13 mouse cellular contexts compared by ENCODE assay signal in the genomic region with DNA sequence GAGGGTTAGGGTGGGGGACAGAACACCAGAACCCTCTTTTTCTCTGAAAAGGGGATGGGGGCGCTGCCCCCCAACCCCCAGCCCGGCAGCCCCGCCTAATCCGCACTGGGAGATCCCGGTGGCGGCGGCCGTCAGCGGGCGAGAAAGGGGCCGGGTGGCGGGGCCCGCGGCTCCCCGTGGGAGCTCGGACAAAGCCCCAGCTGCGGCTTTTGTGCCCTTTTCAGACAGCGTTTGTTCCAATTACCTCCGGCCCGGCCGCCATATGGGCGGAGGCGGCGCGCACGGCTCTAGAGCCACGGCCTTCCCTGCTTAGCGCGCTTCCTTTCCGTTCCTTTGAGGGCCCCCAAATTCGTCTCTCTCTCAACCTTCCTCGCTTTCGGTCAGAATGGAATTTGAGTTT. TPM values are rescaled to one million over a fixed set of nuclear protein-coding genes. Genes with fewer than 3 reads are reported as not detected.
DNase-seq lines count a peak whose midpoint lies in the region; ATAC-seq and TF ChIP-seq lines count a peak whose summit lies in the region.
"Had no signal": no experiment of that assay in that cellular context is flagged by ENCODE, and none has a peak within 500 bp of the region (broad histone marks: within the 10 kb centered on the region; RNA-seq: fewer than 3 reads in every experiment).

No protein-coding gene starts in this region.

- no peak overlapping the region for H3K27ac ChIP-seq in heart, embryonic 15.5 days
- H3K27ac ChIP-seq in forebrain, embryonic 11.5 days (ENCODE audit: low read depth, low read length) = peak overlapping the region; percentile 84
- H3K27ac ChIP-seq in limb, embryonic 12.5 days = no peak overlapping the region
- no peak overlapping the region for H3K27ac ChIP-seq in small intestine, adult 2 months (ENCODE audit: insufficient read depth, low read depth, low read length)
- H3K27ac ChIP-seq: liver, embryonic 14.5 days had no signal

- H3K9ac ChIP-seq in heart, embryonic 15.5 days = no peak overlapping the region
- peak overlapping the region; percentile 63 for H3K9ac ChIP-seq in forebrain, embryonic 11.5 days (ENCODE audit: low read length)
- H3K9ac ChIP-seq in limb, embryonic 12.5 days (replicated peaks) = no peak overlapping the region
- H3K9ac ChIP-seq: liver, embryonic 14.5 days had no signal

- H3K4me1 ChIP-seq in heart, embryonic 15.5 days (replicated peaks) = peaks cover 31% of the 10 kb centered on the region
- peaks cover 29% of the 10 kb centered on the region for H3K4me1 ChIP-seq in forebrain, embryonic 11.5 days (replicated peaks; ENCODE audit: control insufficient read depth, insufficient read depth, low read length)
- peaks cover 13% of the 10 kb centered on the region for H3K4me1 ChIP-seq in limb, embryonic 12.5 days (replicated peaks)
- H3K4me1 ChIP-seq in small intestine, adult 2 months (ENCODE audit: control insufficient read depth, insufficient read depth, insufficient read length, low read length) = peaks cover 10% of the 10 kb centered on the region
- no peaks in the 10 kb centered on the region; the same call in none of the 2 replicates for H3K4me1 ChIP-seq in lung, adult 2 months (ENCODE audit: control insufficient read depth, insufficient read depth, low read length)

- WGBS in heart, embryonic 15.5 days = under 1% methylated on average over 33 of the region's 33 CpGs
- 0% methylated on average over 31 of the region's 33 CpGs for WGBS in forebrain, embryonic 11.5 days
- under 1% methylated on average over 33 of the region's 33 CpGs for WGBS in limb, embryonic 12.5 days
- 1% methylated on average over 33 of the region's 33 CpGs for WGBS in small intestine, adult 2 months
- WGBS in lung, adult 2 months = 1% methylated on average over 33 of the region's 33 CpGs

- peak overlapping the region; percentile 36 for H3K4me2 ChIP-seq in heart, embryonic 15.5 days
- peak overlapping the region; percentile 77 for H3K4me2 ChIP-seq in forebrain, embryonic 11.5 days (ENCODE audit: low read depth, low read length, severe bottlenecking)
- H3K4me2 ChIP-seq in limb, embryonic 12.5 days = no peak overlapping the region

- no peak for ATAC-seq in heart, embryonic 15.5 days (replicated peaks; ENCODE audit: insufficient number of reproducible peaks, insufficient read depth, low FRiP score, low read depth)
- peak; percentile 50; the same call in 1 of the 2 replicates for ATAC-seq in forebrain, embryonic 11.5 days (replicated peaks; ENCODE audit: low FRiP score)
- ATAC-seq in limb, embryonic 12.5 days (ENCODE audit: insufficient number of reproducible peaks, insufficient read depth, low FRiP score, low TSS enrichment, low read depth) = no peak

- no peak for TF ChIP-seq CTCF in small intestine, adult 2 months (IDR thresholded peaks at IDR 0.05; ENCODE audit: extremely low read depth, insufficient read length, insufficient replicate concordance, low read depth, low read length)
- no peak for TF ChIP-seq CTCF in lung, adult 2 months (IDR thresholded peaks at IDR 0.05; ENCODE audit: insufficient read depth, low read length)

- peak overlapping the region; percentile 15 for H3K4me3 ChIP-seq in heart, embryonic 15.5 days
- peak overlapping the region; percentile 26 for H3K4me3 ChIP-seq in forebrain, embryonic 11.5 days (ENCODE audit: low read depth, low read length)
- H3K4me3 ChIP-seq in limb, embryonic 12.5 days (replicated peaks) = peak overlapping the region; percentile 10; the same call in 1 of the 2 replicates
- H3K4me3 ChIP-seq in small intestine, adult 2 months (ENCODE audit: low read depth, low read length) = 0 out of 2 replicates have a peak overlapping the region, but pooled peaks have one; percentile 6
- no peak overlapping the region for H3K4me3 ChIP-seq in lung, adult 2 months (replicated peaks; ENCODE audit: extremely low read depth, low read depth, low read length)

- TF ChIP-seq POLR2A in small intestine, adult 2 months (IDR thresholded peaks at IDR 0.05; ENCODE audit: low read depth, low read length) = no peak
- no peak for TF ChIP-seq POLR2A in lung, adult 2 months (IDR thresholded peaks at IDR 0.05; ENCODE audit: borderline replicate concordance, extremely low read depth, low read depth, low read length)

- peaks cover 93% of the 10 kb centered on the region for H3K27me3 ChIP-seq in heart, embryonic 15.5 days
- peaks cover 61% of the 10 kb centered on the region for H3K27me3 ChIP-seq in forebrain, embryonic 11.5 days (ENCODE audit: control insufficient read depth, insufficient read depth, low read length)
- H3K27me3 ChIP-seq in limb, embryonic 12.5 days = peaks cover 93% of the 10 kb centered on the region
- peaks cover 73% of the 10 kb centered on the region for H3K27me3 ChIP-seq in small intestine, adult 2 months (ENCODE audit: control insufficient read depth, insufficient read depth, low read length)

- H3K9me3 ChIP-seq in heart, embryonic 15.5 days (replicated peaks) = no peaks in the 10 kb centered on the region
- H3K9me3 ChIP-seq in forebrain, embryonic 11.5 days (ENCODE audit: control insufficient read depth, low read length) = no peaks in the 10 kb centered on the region
- no peaks in the 10 kb centered on the region for H3K9me3 ChIP-seq in limb, embryonic 12.5 days

- no peak for DNase-seq in heart, adult 8-10 months (ENCODE audit: low spot score)
- peak; percentile 83 for DNase-seq in forebrain, embryonic 11.5 days (ENCODE audit: low spot score)
- no peak for DNase-seq in right cerebral cortex, adult 2 months (ENCODE audit: low spot score in 2 of 2)
- DNase-seq in lung, adult 2 months = no peak
- DNase-seq in urinary bladder, postnatal 25 days (ENCODE audit: low spot score) = no peak

- no peaks in the 10 kb centered on the region for H3K36me3 ChIP-seq in heart, embryonic 15.5 days
- H3K36me3 ChIP-seq in forebrain, embryonic 11.5 days (ENCODE audit: control insufficient read depth, insufficient read depth, low read length) = no peaks in the 10 kb centered on the region
- no peaks in the 10 kb centered on the region for H3K36me3 ChIP-seq in limb, embryonic 12.5 days
- H3K36me3 ChIP-seq in small intestine, adult 2 months (ENCODE audit: control insufficient read depth, insufficient read depth, low read length) = no peaks in the 10 kb centered on the region

RNA-seq across cellular contexts. Expression of a gene that starts 6.5 kb away (rescaled TPM):
- not detected in 2 replicates for polyA plus RNA-seq in heart, embryonic 15.5 days (2015; fragmentation: Nextera tagmentation; extraction: Ambion mirVana)
- total RNA-seq in heart, adult 8-10 months (2022) = not detected
- polyA plus RNA-seq in forebrain, embryonic 11.5 days (2014; fragmentation: Nextera tagmentation; extraction: Ambion mirVana) = 22.7 and 25.2 TPM in 2 replicates
- polyA plus RNA-seq in limb, embryonic 12.5 days (2016; fragmentation: Nextera tagmentation; extraction: Ambion mirVana) = not detected in 2 replicates
- 0.38 TPM in 2 replicates for polyA plus RNA-seq in small intestine, adult 2 months (2012; rRNA removed)
- not detected in 2 replicates for polyA plus RNA-seq in lung, adult 2 months (2012; rRNA removed)
- total RNA-seq: CH12.LX; neutrophil, adult 5-6 weeks had no signal
- polyA plus RNA-seq: intestine, embryonic 14.5 days; liver, embryonic 14.5 days; urinary bladder, adult 2 months had no signal

RNA-seq across cellular contexts. Expression of a gene that starts 34.6 kb away (rescaled TPM):
- 14.3 and 15.8 TPM in 2 replicates for polyA plus RNA-seq in heart, embryonic 15.5 days (2015; fragmentation: Nextera tagmentation; extraction: Ambion mirVana)
- 10 to 100 TPM in 1 of 4 experiments, 1 to 10 TPM in 3; 8.6 to 11.4 (median 9.5) TPM for total RNA-seq in heart, adult 8-10 months (2022)
- 4.5 and 6.0 TPM in 2 replicates for polyA plus RNA-seq in forebrain, embryonic 11.5 days (2014; fragmentation: Nextera tagmentation; extraction: Ambion mirVana)
- polyA plus RNA-seq in limb, embryonic 12.5 days (2016; fragmentation: Nextera tagmentation; extraction: Ambion mirVana) = 3.6 and 4.2 TPM in 2 replicates
- 27.3 and 46.4 TPM in 2 replicates for polyA plus RNA-seq in small intestine, adult 2 months (2012; rRNA removed)
- 2.1 and 2.3 TPM in 2 replicates for polyA plus RNA-seq in lung, adult 2 months (2012; rRNA removed)
- total RNA-seq: neutrophil, adult 5-6 weeks had no signal

RNA-seq across cellular contexts. Expression of a gene that starts 38.3 kb away (rescaled TPM):
- polyA plus RNA-seq in heart, embryonic 15.5 days (2015; fragmentation: Nextera tagmentation; extraction: Ambion mirVana) = 0.33 TPM in 1 of 2 replicates, not detected in the other
- total RNA-seq in heart, adult 8-10 months (2022) = 1 to 10 TPM; 1.4 to 4.9 (median 1.7) TPM
- polyA plus RNA-seq in forebrain, embryonic 11.5 days (2014; fragmentation: Nextera tagmentation; extraction: Ambion mirVana) = not detected in 2 replicates
- polyA plus RNA-seq in limb, embryonic 12.5 days (2016; fragmentation: Nextera tagmentation; extraction: Ambion mirVana) = not detected in 2 replicates
- not detected in 2 replicates for polyA plus RNA-seq in small intestine, adult 2 months (2012; rRNA removed)
- 0.65 and 0.70 TPM in 2 replicates for polyA plus RNA-seq in lung, adult 2 months (2012; rRNA removed)
- total RNA-seq: CH12.LX; neutrophil, adult 5-6 weeks had no signal
- polyA plus RNA-seq: intestine, embryonic 14.5 days; urinary bladder, adult 2 months had no signal

Comparison
In these comparisons a context has a peak if more than half of its experiments do, and no peak if none do; other contexts are left out.
1. RNA of a gene that starts 6.5 kb away (polyA plus RNA-seq): 22.7 to 25.2 TPM in forebrain, embryonic 11.5 days; 0.38 TPM in small intestine, adult 2 months, not detected in limb, embryonic 12.5 days, not detected in heart, embryonic 15.5 days and not detected in lung, adult 2 months; every median in the first group is over 10 times any median in the second.